Mouse (Mus musculus) layer of hippocampus, adult 18-20 months (tissue): ENCODE results near the gene Mx1. TPM values are rescaled to one million over a fixed set of nuclear protein-coding genes. Genes with fewer than 3 reads are reported as not detected.

Experiments used
- total RNA-seq, 2 experiments: library from RNA; stranded (reverse); gene quantifications; 2 replicates each; pipeline ENCODE4 v1.2.3; 2021

Mx1 gene
- total RNA-seq, 2 experiments from 2014 or later: 0.62 to 0.86 TPM

Other genes starting within 250 kb of the Mx1 start
- gene Bace2, start 106.2 kb downstream of the Mx1 start, total RNA-seq: 1 to 10 TPM; 2.1 to 3.3 TPM
- not detected for gene Fam3b, start 51.9 kb upstream of the Mx1 start, total RNA-seq
- gene Tmprss2, start 148.3 kb upstream of the Mx1 start, total RNA-seq: not detected